Comparison of ENCODE assay signal across 14 mouse cellular contexts in the genomic region with DNA sequence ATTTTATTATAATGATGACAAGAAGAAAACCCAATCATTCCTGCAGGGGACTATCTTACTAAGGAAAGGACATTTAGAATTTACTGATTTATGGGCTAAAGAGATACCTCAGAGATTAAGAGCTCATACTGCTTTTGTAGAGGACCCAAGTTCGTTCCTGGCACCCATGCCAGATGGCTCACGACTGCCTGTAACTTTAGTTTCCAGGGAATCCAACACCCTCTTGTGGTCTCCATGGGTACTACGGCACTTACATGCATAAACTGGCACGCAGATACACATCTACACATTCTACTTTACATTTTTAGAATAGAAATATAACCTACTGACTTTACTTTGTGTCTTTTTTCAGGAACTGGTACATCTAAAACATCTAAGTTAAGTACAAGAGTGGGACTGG. TPM values are rescaled to one million over a fixed set of nuclear protein-coding genes. Genes with fewer than 3 reads are reported as not detected.
DNase-seq lines count a peak whose midpoint lies in the region; ATAC-seq and TF ChIP-seq lines count a peak whose summit lies in the region.
"Had no signal": no experiment of that assay in that cellular context is flagged by ENCODE, and none has a peak within 500 bp of the region (broad histone marks: within the 10 kb centered on the region; RNA-seq: fewer than 3 reads in every experiment).

No protein-coding gene starts in this region.

- no peak overlapping the region for H3K4me2 ChIP-seq in heart, embryonic 13.5 days
- H3K4me2 ChIP-seq in liver, embryonic 11.5 days, result no peak overlapping the region
- H3K4me2 ChIP-seq: hindbrain, embryonic 13.5 days had no signal

- no peak overlapping the region for H3K9ac ChIP-seq in heart, embryonic 13.5 days
- H3K9ac ChIP-seq in liver, adult 2 months (ENCODE audit: low read depth, low read length), result no peak overlapping the region
- no peak overlapping the region for H3K9ac ChIP-seq in liver, embryonic 11.5 days (ENCODE audit: low read depth, low read length)
- no peak overlapping the region for H3K9ac ChIP-seq in MEL (ENCODE audit: control insufficient read depth, low read depth, low read length, poor library complexity, severe bottlenecking)
- H3K9ac ChIP-seq: hindbrain, embryonic 13.5 days had no signal

- TF ChIP-seq EP300 in MEL (IDR thresholded peaks at IDR 0.05; ENCODE audit: low read depth in 1 of 2, low read length in 2 of 2), result no peak

- intact Hi-C loops in heart, postnatal 14 days (cut with DNase I), result loop anchor here (5.0 kb wide), 1 partner anchor 40 kb away; the partner anchor contains the start of gene Fermt2

- TF ChIP-seq CTCF in liver, adult 2 months (IDR thresholded peaks at IDR 0.05; ENCODE audit: low read depth, low read length), result peak; percentile 28; the same call in 1 of the 2 replicates
- TF ChIP-seq CTCF in MEL (IDR thresholded peaks at IDR 0.05 in 2 of 3, conservative IDR thresholded peaks at IDR 0.05 in 1 of 3; ENCODE audit: control insufficient read depth in 1 of 3, insufficient read depth in 1 of 3, low read depth in 2 of 3, low read length in 3 of 3, poor library complexity in 1 of 3, severe bottlenecking in 1 of 3), result peak in 1 of 3 experiments; percentile 20; a peak in 2 of 6 replicates

- no peak overlapping the region for H3K4me3 ChIP-seq in heart, embryonic 13.5 days
- no peak overlapping the region for H3K4me3 ChIP-seq in liver, adult 2 months (ENCODE audit: insufficient read depth, low read depth, low read length)
- H3K4me3 ChIP-seq in liver, embryonic 11.5 days (ENCODE audit: low read depth, low read length), result no peak overlapping the region
- H3K4me3 ChIP-seq in MEL (ENCODE audit: control insufficient read depth in 1 of 2, insufficient read depth in 1 of 2, low read depth in 2 of 2, low read length in 2 of 2), result no peak overlapping the region
- H3K4me3 ChIP-seq: hindbrain, embryonic 13.5 days; limb, embryonic 10.5 days had no signal

- H3K9me3 ChIP-seq in heart, embryonic 13.5 days, result no peaks in the 10 kb centered on the region
- H3K9me3 ChIP-seq in liver, embryonic 11.5 days (ENCODE audit: control insufficient read depth, low read length), result no peaks in the 10 kb centered on the region
- no peaks in the 10 kb centered on the region for H3K9me3 ChIP-seq in MEL (replicated peaks; ENCODE audit: insufficient read depth, low read length)
- H3K9me3 ChIP-seq: hindbrain, embryonic 13.5 days; limb, embryonic 10.5 days had no signal

- peaks cover 56% of the 10 kb centered on the region for H3K36me3 ChIP-seq in heart, embryonic 13.5 days
- peaks cover 7% of the 10 kb centered on the region for H3K36me3 ChIP-seq in liver, adult 2 months (ENCODE audit: control insufficient read depth, insufficient read depth, low read length)
- H3K36me3 ChIP-seq in liver, embryonic 11.5 days (ENCODE audit: control insufficient read depth, insufficient read depth, low read length), result no peaks in the 10 kb centered on the region
- no peaks in the 10 kb centered on the region for H3K36me3 ChIP-seq in MEL (ENCODE audit: control insufficient read depth in 1 of 2, insufficient read depth in 2 of 2, low read length in 2 of 2)

- ATAC-seq in heart, embryonic 13.5 days (ENCODE audit: extremely low read depth, insufficient number of reproducible peaks, low FRiP score, low TSS enrichment), result no peak
- ATAC-seq in liver, embryonic 11.5 days (replicated peaks; ENCODE audit: low FRiP score), result no peak
- ATAC-seq: activated CD4-positive, CD25-positive, alpha-beta regulatory T cell, adult 4 months had no signal

- TF ChIP-seq RAD21 in MEL (IDR thresholded peaks at IDR 0.05; ENCODE audit: low read depth, low read length), result no peak

- H3K4me1 ChIP-seq in heart, embryonic 13.5 days, result peaks cover 20% of the 10 kb centered on the region
- peaks cover 11% of the 10 kb centered on the region for H3K4me1 ChIP-seq in liver, adult 2 months (ENCODE audit: control insufficient read depth, insufficient read depth, low read length)
- H3K4me1 ChIP-seq in liver, embryonic 11.5 days (replicated peaks; ENCODE audit: control insufficient read depth, insufficient read depth, low read length), result no peaks in the 10 kb centered on the region
- H3K4me1 ChIP-seq in MEL (ENCODE audit: control insufficient read depth in 1 of 2, insufficient read depth in 2 of 2, low read length in 2 of 2), result no peaks in the 10 kb centered on the region
- H3K4me1 ChIP-seq: limb, embryonic 10.5 days had no signal

- peaks cover 34% of the 10 kb centered on the region; the same call in 1 of the 2 replicates for H3K79me2 ChIP-seq in liver, adult 2 months (ENCODE audit: control insufficient read depth, insufficient read depth, low read length)
- no peaks in the 10 kb centered on the region for H3K79me2 ChIP-seq in MEL (ENCODE audit: control insufficient read depth, insufficient read depth, low read length, poor library complexity)

- WGBS in heart, embryonic 13.5 days, result 89% methylated on average over 4 of the region's 4 CpGs
- 88% methylated on average over 4 of the region's 4 CpGs for WGBS in liver, adult 2 months
- WGBS in liver, embryonic 11.5 days, result 90% methylated on average over 4 of the region's 4 CpGs

- TF ChIP-seq POLR2A in liver, adult 2 months (IDR thresholded peaks at IDR 0.05; ENCODE audit: extremely low read depth, insufficient read depth, low read length), result no peak
- TF ChIP-seq POLR2A in MEL (IDR thresholded peaks at IDR 0.05; ENCODE audit: control insufficient read depth in 1 of 2, insufficient read depth in 1 of 2, low read depth in 1 of 2, low read length in 2 of 2, poor library complexity in 1 of 2), result no peak

- DNase-seq in heart, postnatal 14 days, result no peak
- DNase-seq in liver, adult 2 months (ENCODE audit: extremely low read depth, low read depth, low spot score), result no peak
- DNase-seq in liver, embryonic 11.5 days (ENCODE audit: low spot score), result no peak
- peak; percentile 3 for DNase-seq in MEL (ENCODE audit: low read depth, low spot score)
- DNase-seq in heart, postnatal 4 days, result peak; percentile 42
- DNase-seq in spleen, adult 12 weeks (ENCODE audit: low spot score), result no peak
- no peak for DNase-seq in gastrocnemius, adult 8-10 months (ENCODE audit: low spot score in 2 of 2)
- DNase-seq: thymus, postnatal 36 days had no signal

- H3K27ac ChIP-seq in heart, embryonic 13.5 days (replicated peaks), result peak overlapping the region; percentile 57
- H3K27ac ChIP-seq in liver, adult 2 months (replicated peaks; ENCODE audit: insufficient read depth, low read depth, low read length), result no peak overlapping the region
- H3K27ac ChIP-seq in liver, embryonic 11.5 days (ENCODE audit: low read depth, low read length), result no peak overlapping the region
- H3K27ac ChIP-seq in MEL (ENCODE audit: control insufficient read depth, low read depth, low read length), result no peak overlapping the region
- H3K27ac ChIP-seq: hindbrain, embryonic 13.5 days; limb, embryonic 10.5 days had no signal

- no peaks in the 10 kb centered on the region for H3K27me3 ChIP-seq in heart, embryonic 13.5 days (replicated peaks)
- H3K27me3 ChIP-seq in liver, adult 2 months (ENCODE audit: control insufficient read depth, insufficient read depth, low read length), result no peaks in the 10 kb centered on the region
- H3K27me3 ChIP-seq in liver, embryonic 11.5 days (replicated peaks; ENCODE audit: control insufficient read depth, insufficient read depth, low read length), result no peaks in the 10 kb centered on the region
- H3K27me3 ChIP-seq in MEL (ENCODE audit: control insufficient read depth in 1 of 2, insufficient read depth in 2 of 2, low read length in 2 of 2), result no peaks in the 10 kb centered on the region
- H3K27me3 ChIP-seq: hindbrain, embryonic 13.5 days had no signal

TF ChIP-seq in MEL, 35 proteins besides CTCF, POLR2A, EP300 and RAD21:
- TF ChIP-seq ZNF384 (IDR thresholded peaks at IDR 0.05; ENCODE audit: low read depth, low read length) (no peak), SMC3 (IDR thresholded peaks at IDR 0.05; ENCODE audit: low read depth, low read length) (no peak), ELF1 (IDR thresholded peaks at IDR 0.05; ENCODE audit: low read depth, low read length) (no peak), HCFC1 (IDR thresholded peaks at IDR 0.05; ENCODE audit: low read depth, low read length) (no peak), USF1 (IDR thresholded peaks at IDR 0.05; ENCODE audit: low read depth, low read length) (no peak), TCF12 (IDR thresholded peaks at IDR 0.05; ENCODE audit: low read depth, low read length) (no peak), CHD1 (IDR thresholded peaks at IDR 0.05; ENCODE audit: low read depth, low read length) (no peak), MAFK (IDR thresholded peaks at IDR 0.05; ENCODE audit: borderline replicate concordance, low read depth, low read length) (no peak), RCOR1 (IDR thresholded peaks at IDR 0.05; ENCODE audit: low read depth, low read length) (no peak), MEF2A (IDR thresholded peaks at IDR 0.05; ENCODE audit: extremely low read depth, insufficient replicate concordance, low read depth, low read length, poor library complexity, severe bottlenecking) (no peak), JUND (IDR thresholded peaks at IDR 0.05; ENCODE audit: low read depth, low read length) (no peak), MXI1 (IDR thresholded peaks at IDR 0.05; ENCODE audit: low read depth, low read length) (no peak), ZC3H11A (IDR thresholded peaks at IDR 0.05; ENCODE audit: low read depth, low read length) (no peak), POLR2AphosphoS2 (IDR thresholded peaks at IDR 0.05; ENCODE audit: low read length) (no peak), ETS1 (IDR thresholded peaks at IDR 0.05; ENCODE audit: low read depth, low read length) (no peak), MAX (IDR thresholded peaks at IDR 0.05; ENCODE audit: low read length) (no peak)

RNA-seq across cellular contexts. Expression of gene Fermt2, which starts 37.2 kb away (rescaled TPM):
- 170 and 197 TPM in 2 replicates for polyA plus RNA-seq in heart, embryonic 13.5 days (2015; fragmentation: Nextera tagmentation; extraction: Ambion mirVana)
- 100 to 1,000 TPM; 269 to 291 TPM for total RNA-seq in heart, postnatal 14 days (2021)
- 95.1 and 104 TPM in 2 replicates for total RNA-seq in liver, adult 2 months (2014; rRNA removed)
- 37.4 and 49.7 TPM in 2 replicates for polyA plus RNA-seq in liver, adult 2 months (2012; rRNA removed)
- 57.6 and 61.9 TPM in 2 replicates for polyA plus RNA-seq in liver, embryonic 11.5 days (2014; fragmentation: Nextera tagmentation; extraction: Ambion mirVana)
- total RNA-seq in MEL (2012; rRNA removed), result not detected in 2 replicates
- not detected for polyA plus RNA-seq in MEL (2012; ENCODE audit: insufficient read depth in 1 of 2, insufficient read length in 2 of 2, low read depth in 1 of 2, low replicate concordance in 2 of 2, missing spikeins in 1 of 2)
- 100 to 1,000 TPM; 311 to 341 TPM for total RNA-seq in heart, postnatal 4 days (2021)
- total RNA-seq in gastrocnemius, adult 8-10 months (2022), result 100 to 1,000 TPM; 229 to 294 (median 246) TPM
- total RNA-seq: common myeloid progenitor, adult 5-6 weeks; megakaryocyte, adult 5-6 weeks had no signal

Comparison
In these comparisons a context has a peak if more than half of its experiments do, and no peak if none do; other contexts are left out.
1. DNase-seq: peak in MEL (single experiment) and heart, postnatal 4 days (single experiment); none in heart, postnatal 14 days (0 of 2), liver, adult 2 months (single experiment), liver, embryonic 11.5 days (single experiment), spleen, adult 12 weeks (single experiment) and gastrocnemius, adult 8-10 months (0 of 2).
2. RNA of gene Fermt2, which starts 37.2 kb away (total RNA-seq): 311 to 341 TPM in heart, postnatal 4 days, 269 to 291 TPM in heart, postnatal 14 days, 229 to 294 TPM in gastrocnemius, adult 8-10 months and 95.1 to 104 TPM in liver, adult 2 months; not detected in MEL; every median in the first group is over 10 times any median in the second.